Mouse (Mus musculus): ENCODE results near the gene Tmem209.

GRCm38 (mm10) chr6:30545689-30546088, 36.1 kb upstream of the Tmem209 start:
- TF ChIP-seq CTCF (IDR thresholded peaks at IDR 0.05; ENCODE audit: insufficient read depth, low read length) (no peak), POLR2A (IDR thresholded peaks at IDR 0.05; ENCODE audit: borderline replicate concordance, extremely low read depth, low read depth, low read length) (no peak)
